23 mouse cellular contexts compared by ENCODE assay signal in the genomic region with DNA sequence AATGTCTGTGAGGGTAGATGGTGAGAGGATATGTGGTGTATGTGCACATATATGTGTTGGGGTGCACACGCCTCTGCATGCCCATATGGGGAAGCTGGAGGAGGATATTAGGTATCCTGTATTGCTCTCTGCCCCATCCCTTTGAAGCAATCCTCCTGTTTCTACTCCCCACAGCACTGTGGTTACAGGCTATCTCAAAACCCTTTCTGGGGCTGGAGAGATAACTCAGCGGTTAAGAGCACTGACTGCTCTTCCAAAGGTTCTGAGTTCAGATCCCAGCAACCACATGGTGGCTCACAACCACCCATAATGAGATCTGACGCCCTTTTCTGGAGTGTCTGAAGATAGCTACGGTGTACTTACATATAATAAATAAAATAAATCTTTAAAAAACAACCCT.
"Had no signal": no experiment of that assay in that cellular context is flagged by ENCODE, and none has a peak within 500 bp of the region (broad histone marks: within the 10 kb centered on the region; RNA-seq: fewer than 3 reads in every experiment).

No protein-coding gene starts in this region.

- DNase-seq: gastrocnemius, postnatal 10 days; gastrocnemius, postnatal 25 days; heart, adult 18-20 months; heart, postnatal 10 days; heart, postnatal 4 days; kidney, adult 18-20 months; kidney, adult 8-10 months; kidney, postnatal 10 days; kidney, postnatal 4 days; liver; liver, embryonic 13.5 days had no signal

- H3K9me3 ChIP-seq: heart, embryonic 10.5 days; heart, embryonic 12.5 days; hindbrain, embryonic 10.5 days; hindbrain, embryonic 12.5 days; intestine, embryonic 15.5 days; limb, embryonic 10.5 days; limb, embryonic 12.5 days; liver, embryonic 13.5 days had no signal

- ATAC-seq: hindbrain, embryonic 16.5 days; inflammation-experienced regulatory T-cells, adult 6 months; intestine, embryonic 15.5 days; intestine, postnatal 0 days had no signal

- H3K27me3 ChIP-seq: heart, embryonic 12.5 days; hindbrain, embryonic 12.5 days; intestine, embryonic 15.5 days; limb, embryonic 12.5 days; liver, embryonic 13.5 days had no signal

- H3K27ac ChIP-seq: heart, embryonic 10.5 days; hindbrain, embryonic 10.5 days; hindbrain, embryonic 12.5 days; hindbrain, embryonic 14.5 days; intestine, embryonic 15.5 days; layer of hippocampus, adult 2 months; limb, embryonic 10.5 days; limb, embryonic 12.5 days; liver, embryonic 13.5 days had no signal

- H3K4me3 ChIP-seq: heart, embryonic 10.5 days; heart, embryonic 12.5 days; hindbrain, embryonic 10.5 days; hindbrain, embryonic 12.5 days; intestine, embryonic 15.5 days; layer of hippocampus, adult 2 months; limb, embryonic 10.5 days; limb, embryonic 12.5 days; liver, embryonic 13.5 days had no signal

- H3K9ac ChIP-seq: heart, embryonic 12.5 days; hindbrain, embryonic 12.5 days; hindbrain, embryonic 14.5 days; intestine, embryonic 15.5 days; limb, embryonic 12.5 days; liver, embryonic 13.5 days had no signal

- H3K36me3 ChIP-seq: heart, embryonic 10.5 days; heart, embryonic 12.5 days; hindbrain, embryonic 10.5 days; hindbrain, embryonic 12.5 days; intestine, embryonic 15.5 days; limb, embryonic 10.5 days; limb, embryonic 12.5 days; liver, embryonic 13.5 days had no signal
